Mouse (Mus musculus) G1E-ER4 (cell line): ENCODE data around the gene Carhsp1. TPM values are rescaled to one million over a fixed set of nuclear protein-coding genes. Genes with fewer than 3 reads are reported as not detected.
A peak's percentile ranks its signal among the peaks of the same experiment; 100 is the strongest.

Experiments used
- GATA1 ChIP-seq: IDR thresholded peaks from one replicate; pipeline ENCODE4 v1.8.0; 2012; ENCODE audit warnings: low read length, inconsistent platforms
- polyA plus RNA-seq: library from polyadenylated mRNA; stranded (reverse); fragments of >175 nt; gene quantifications from 2 replicates; pipeline ENCODE4 v1.2.3, GENCODE M21; 2012

The Carhsp1 gene
- polyA plus RNA-seq, 1 experiment: 15.9 TPM

DNA sequence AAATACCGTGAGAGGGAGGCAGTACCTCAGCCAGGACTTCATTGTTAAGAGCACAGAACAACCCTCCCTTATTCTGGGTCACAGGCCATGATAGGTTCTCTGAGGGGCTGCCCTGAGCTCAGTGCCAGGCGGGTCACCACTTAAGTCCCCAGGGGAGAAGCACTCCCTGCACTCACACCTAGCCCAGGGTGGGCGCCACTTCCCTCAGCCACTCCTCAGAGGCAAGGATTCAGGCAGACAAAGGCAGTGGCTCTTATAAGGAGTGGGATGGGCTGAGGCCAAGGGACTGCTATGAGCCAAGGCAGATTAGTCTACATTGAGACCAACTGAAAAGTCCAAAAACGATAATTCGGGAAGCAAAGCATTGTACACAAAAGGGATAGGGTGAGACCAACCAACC is 6.6 kb downstream of the Carhsp1 start:
- no peak for TF ChIP-seq GATA1

DNA sequence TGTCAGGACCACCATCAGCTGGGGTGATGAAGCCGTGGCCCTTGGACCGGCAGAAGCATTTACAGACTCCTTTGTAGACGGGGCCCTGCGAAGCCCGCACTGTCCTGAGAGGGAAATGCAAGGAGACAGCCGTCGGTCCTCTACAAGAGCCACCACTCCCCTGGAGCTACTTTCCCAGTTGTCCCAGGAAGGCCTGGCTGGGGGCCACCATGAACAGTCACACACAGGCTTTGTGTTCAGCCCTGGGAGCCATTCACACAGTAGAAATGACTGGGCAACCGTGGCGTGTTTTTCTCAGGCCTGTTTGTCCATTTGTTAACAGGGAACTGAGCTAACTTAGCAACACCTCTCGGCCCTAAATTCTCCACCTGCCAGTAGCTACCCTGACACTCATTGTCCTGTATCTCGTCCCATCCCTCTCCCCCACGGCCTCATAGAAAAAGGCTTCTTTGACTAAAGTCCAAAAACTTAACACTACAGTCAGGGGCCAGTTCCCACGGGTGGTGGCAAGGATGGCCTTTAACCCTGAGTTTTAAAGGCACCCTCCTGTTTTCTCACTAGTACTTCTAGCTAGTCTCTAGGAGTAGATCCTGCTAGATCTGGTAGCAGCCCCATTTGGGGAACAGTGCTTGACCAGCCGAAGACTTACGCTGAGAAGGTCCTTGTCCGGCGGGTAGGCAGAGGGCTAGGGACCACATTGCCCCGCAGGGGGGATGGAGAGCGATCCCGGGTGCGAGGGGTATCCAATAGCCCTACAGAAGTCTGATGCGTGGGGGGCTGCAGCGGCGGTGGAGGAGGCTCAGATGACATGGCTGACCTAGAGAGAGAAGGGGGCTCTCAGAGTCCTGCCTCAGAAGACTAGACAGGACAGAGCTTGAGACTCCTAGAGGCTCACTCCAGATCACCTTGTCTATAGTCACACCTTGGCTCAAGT is 8.1 kb downstream of the Carhsp1 start:
- TF ChIP-seq GATA1: no peak

DNA sequence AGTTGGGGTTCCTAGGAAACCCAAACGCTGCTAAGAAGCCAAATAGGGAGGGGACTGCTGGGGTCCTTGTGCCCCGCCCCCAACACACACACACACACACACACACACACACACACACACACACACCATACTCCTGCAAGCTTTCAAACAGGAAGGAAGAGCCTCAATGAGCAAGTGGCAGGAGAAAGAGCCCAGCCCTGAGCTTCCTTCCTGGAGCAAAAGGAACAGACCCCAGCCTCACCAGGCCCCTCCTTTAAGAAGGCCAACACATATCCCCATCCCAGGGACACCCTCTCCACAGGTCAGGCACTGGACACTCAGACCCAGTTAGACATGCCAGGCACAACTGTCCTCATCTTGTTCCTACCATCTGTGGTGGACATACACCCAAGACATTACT is 8.9 kb downstream of the Carhsp1 start:
- TF ChIP-seq GATA1: no peak

DNA sequence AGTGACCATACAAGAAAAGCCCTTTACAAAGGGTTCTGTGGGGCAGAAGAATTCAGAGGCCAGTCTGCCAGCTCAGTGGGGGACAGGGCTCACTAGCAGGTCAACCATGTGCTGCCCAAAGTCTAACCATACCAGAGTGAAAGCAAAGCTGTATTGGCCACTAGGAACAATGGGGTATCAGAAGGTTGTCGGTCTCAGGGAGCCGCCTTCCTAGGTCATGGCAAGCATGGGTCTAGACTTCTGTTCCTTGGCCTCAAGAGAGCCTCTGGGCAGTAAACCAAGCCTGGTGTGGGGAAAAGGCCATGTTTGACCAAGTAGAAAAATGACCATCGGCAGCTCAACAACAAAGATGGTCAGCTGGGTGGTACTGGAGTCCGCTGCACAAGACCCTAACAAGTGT is 13.2 kb downstream of the Carhsp1 start:
- no peak for TF ChIP-seq GATA1

DNA sequence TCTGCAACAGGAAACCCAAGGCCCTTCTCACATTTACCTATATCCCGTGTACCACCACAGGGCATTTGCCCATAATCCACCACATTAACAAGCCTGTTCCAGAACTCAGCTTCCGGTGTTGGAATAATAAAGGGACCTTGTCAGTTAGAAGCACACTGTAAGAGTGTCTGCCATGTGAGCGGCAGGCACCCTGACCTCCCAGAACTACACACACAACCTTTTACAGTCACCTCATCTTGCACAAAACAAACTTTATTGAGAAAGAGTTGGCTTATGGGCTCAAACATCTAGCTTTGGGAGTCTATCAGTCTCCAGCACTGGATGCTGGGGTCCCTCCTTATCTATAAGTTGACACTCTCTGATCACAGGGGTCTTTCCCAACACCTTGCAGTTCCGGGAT is 13.6 kb downstream of the Carhsp1 start:
- no peak for TF ChIP-seq GATA1

DNA sequence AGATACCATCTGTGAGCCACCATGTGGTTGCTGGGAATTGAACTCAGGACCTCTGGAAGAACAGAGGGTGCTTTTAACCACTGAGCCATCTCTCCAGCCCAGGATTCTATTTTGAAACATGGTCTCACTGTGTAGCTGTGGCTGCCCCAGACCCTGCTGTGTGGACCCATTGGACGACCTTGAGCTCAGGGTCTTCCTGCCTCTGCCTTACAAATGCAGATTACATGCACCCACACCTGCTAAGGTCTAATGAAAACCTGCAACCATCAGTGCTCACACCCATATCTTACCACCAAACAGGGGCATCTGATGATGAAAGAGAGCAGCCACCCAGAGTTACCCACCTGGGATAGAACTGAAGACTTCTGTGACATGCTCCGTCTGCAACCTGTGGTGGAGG is 15.7 kb downstream of the Carhsp1 start:
- no peak for TF ChIP-seq GATA1

DNA sequence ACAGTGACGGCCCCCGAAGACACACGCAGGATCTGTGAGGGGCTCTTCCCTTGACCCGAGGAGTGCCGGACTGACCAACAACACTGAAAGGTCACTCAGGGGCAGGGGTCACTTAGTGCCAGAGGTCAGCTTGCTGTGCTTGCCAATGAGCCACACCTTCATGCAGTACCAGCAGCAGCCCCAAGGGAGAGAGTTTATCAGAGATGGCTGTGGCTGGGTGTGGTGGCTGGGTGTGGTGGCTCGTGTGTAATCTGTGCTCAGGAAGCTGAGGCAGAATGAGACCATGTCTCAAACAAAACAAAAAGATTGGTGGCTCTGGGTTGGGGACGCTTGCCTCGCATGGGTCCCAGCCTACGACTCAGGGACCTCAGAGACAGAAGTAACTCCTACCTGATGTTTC is 16.4 kb downstream of the Carhsp1 start:
- no peak for TF ChIP-seq GATA1

DNA sequence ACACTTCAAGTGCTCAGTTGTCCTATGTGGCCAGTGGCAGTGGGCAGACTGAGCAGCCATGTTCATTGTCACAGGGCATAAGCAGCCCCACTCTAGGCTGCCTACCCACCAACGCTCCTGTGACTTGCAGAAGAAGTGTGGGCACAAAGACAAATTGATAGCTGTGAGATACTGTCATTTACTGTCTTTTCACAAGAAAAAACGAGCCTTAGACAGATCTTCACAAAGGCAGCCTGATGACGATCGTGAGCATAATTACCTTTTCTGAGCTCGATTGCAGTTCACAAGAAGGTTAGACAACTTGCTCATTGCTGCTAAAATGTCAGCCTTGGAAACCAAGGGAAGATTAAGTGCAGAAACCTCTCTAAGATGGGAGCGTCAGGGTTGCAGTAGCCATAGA is 16.8 kb downstream of the Carhsp1 start:
- TF ChIP-seq GATA1: no peak

DNA sequence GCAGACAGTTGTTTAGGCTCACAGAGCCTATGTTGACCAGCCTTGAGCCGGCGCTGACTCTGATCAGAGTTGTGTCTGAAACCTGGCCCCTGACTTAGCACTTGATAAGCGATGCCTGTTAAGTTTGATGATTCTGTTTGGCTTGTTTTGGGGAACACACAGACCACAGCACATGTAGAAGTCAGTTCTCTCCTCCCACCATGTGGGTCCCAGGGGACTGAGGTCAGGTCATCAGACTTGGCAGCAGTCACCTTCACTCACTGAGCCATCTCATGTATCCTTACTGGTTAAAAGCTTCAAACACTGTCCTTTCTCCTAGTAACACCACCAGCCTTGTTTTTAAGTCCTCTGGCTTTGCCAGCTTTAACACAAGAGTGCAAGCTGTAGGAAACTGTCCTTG is 21.9 kb downstream of the Carhsp1 start:
- TF ChIP-seq GATA1: no peak

DNA sequence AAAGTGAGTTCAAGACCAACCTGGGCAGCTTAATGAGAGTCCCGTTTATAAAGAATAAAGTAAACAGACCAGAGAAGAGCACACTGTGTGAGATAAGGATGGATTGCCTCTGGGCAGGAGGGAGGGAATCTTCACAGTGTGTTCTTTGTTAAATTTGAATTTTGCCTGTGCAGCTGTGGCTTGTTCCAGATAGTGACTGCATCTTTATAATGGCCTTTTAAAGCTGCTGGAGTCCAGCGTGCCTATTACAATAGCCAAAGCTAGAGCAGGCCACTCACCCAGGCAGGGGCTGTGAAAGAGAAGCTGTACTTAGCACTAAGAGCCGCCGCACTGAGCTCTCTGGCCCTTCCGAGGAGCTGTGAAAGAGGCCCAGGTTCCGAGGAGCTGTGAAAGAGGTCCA is 26.4 kb downstream of the Carhsp1 start:
- TF ChIP-seq GATA1: no peak

DNA sequence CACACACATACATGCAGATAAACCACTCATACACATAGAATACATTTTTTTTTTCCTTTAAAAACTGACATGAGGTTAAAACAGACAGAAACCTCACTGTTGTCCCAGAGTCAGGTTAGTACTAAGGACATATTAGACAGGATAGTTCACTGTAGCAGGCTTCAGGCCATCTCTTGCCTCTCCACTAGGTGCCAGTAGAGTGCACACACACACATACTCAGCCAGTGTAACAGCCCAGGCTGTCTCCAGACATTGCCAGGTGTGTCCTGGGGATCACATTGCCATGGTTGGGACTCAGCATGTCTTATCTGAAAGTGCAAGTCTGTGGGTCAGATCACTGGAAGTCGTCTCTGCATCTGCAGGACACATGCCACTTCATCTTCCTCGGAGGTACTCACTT is 28.1 kb downstream of the Carhsp1 start:
- no peak for TF ChIP-seq GATA1

DNA sequence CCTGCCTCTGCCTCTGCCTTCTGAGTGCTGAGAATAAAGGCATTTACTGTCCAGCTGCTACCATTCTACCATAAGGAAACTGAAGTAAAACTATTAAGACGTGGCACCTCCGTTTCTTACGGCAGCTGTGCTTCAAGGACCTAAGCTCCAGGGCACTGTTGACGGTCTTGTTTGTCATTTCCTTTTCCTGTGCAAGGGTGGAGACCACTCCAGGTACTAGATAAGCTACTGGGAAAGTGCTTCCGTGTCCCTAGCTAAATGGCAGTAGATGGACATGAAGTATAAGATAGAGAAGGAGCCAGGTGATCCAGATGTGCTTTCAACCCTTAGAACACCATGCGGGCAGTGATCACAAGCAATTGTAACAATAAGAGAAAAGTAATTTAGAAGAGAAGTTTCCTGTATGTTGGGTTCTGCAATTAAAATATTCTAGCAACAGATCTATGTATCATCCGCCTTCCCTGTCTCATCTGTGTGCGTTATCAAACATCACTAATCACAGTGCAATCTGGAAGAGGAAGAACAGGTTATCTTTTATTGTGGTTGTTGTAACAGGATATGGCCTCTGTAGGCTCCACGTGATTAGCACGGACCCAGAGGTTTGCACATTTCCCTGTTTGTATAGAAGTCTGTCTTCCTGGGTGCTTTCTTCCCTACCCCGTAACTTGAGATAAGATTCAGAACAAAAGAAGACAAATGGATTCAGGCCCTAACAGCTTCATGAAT is 32.3 kb downstream of the Carhsp1 start:
- peak; percentile 50 for TF ChIP-seq GATA1

DNA sequence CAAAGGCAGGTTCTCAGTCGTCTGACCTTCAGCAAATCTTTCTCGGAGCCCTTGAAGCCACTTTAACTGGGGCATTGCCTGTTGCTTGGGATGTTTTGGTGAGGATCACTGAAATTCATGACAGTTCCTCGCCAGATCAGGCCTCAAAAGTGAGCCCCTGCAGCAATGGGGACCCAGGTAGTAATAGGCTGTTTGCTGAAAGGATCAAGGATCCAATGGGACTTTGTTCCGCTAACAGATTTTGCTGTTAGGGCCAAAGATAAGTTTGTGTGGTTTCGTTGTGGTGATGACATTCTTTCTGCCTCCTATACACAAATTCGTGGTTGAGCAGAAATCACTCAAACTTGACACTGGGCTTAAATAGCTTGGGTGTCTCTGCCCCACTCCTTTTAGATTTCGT is 33.8 kb downstream of the Carhsp1 start:
- TF ChIP-seq GATA1: no peak

DNA sequence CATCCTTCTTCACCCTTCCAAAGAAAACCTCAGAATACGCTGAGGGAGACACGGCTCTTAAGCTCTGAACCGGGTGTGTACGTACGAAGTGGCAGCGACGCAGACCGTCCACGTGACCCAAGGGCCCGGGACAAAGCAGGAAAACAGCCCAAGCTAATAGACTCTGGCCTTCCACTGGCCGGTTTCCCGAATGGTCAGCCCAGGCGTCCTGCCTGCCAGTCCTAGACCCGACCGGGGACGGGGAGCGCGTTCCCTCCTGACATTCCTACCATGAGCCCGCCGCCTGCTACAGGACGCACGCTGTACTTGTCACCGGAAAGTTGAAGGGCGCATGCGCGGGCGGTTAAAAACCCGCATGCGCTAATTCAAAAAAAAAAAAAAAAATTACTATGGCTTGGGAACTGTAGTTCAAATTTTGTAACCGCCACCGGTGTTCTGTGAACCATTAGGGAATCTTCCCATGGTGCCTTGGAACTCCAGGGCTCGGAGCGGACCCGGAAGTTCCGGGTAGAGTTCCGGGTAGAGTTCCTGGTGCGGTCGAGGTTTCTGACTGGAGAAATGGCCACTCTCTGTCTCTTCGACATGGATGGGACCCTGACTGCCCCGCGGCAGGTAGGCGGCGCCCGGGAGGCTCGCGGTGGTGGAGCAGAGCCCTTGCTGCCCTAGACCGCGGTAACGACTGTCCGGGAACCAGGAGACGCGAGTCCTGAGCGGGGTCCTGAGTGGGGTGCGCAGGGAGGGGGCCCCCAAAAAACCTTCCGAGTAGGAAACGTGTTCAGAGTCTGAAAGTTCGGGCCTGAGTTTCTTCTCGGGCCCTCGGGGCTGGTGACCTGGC is 34.5 kb downstream of the Carhsp1 start, which contains the start of the genes Pmm2 and Tmem186:
TSS of gene Pmm2 (plus strand) at position 458 of the 835 bp plus-strand sequence.
TSS of gene Tmem186 (minus strand) at position 496 of the 835 bp plus-strand sequence.
- TF ChIP-seq GATA1: no peak

DNA sequence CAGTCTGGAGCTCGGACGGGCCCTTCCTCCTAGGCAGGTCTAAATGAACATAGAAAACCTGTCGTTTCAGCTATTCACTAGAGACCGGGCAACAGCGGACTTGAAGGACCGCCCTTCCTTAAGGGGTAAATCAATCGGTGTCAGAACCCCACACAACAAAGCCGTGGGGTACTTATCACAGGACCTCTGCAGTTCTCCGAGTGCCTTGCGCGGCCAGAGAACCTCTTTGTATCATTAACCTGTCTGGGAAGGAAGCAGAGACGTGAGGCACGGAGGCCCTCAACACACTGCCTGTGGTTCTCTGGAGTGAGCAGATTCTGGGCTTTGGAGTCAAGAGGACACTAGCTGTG is 35.1 kb downstream of the Carhsp1 start:
- no peak for TF ChIP-seq GATA1

DNA sequence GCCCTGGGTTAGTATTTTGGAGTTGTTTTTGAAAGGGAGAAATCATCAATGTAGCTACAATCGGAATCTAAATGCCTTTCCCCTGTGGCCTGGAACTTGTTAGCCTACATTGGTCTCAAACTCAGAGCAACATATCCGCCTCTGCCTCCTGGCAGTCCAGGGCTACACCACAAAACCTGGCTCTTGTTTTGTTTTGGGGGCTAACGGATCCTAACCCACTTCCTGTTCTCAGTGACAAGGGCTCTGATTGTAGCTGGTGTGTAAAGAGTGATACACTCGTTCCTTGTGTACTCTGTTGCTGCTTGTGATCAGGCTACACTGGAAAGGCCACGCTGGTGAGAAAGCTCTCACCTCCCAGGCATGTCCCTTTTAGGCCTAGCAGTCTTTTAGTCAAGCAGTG is 40.5 kb downstream of the Carhsp1 start:
- no peak for TF ChIP-seq GATA1
